Mouse (Mus musculus): ENCODE results near the gene Fam53a. TPM values are rescaled to one million over a fixed set of nuclear protein-coding genes. Genes with fewer than 3 reads are reported as not detected.

The Fam53a gene
- polyA plus RNA-seq, 1 experiment from 2014 or later, result 79.9 TPM

DNA sequence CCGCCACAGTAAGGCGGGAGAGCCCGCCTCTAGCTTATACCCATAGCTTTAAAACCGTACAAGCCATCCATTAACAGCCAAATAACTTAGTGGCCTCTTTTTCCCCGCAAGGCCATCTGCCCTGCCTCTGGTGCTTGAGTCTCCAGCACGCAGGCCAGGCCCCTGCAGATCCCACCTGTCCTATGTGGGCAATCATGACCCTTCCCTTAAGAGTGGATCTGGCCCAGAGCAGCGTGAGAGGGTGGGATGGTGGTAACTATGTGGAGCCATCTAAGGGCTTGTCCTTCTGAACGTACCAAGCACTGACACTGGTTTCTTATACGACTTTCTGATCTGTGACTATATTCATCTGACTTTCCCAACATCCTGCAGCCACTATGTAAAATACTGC is 23.3 kb upstream of the Fam53a start:
- no peaks in the 10 kb centered on the region for H3K9me3 ChIP-seq
- H3K36me3 ChIP-seq (replicated peaks), result peaks cover 57% of the 10 kb centered on the region
- WGBS, result 5% methylated on average over 9 of the region's 9 CpGs
- no peaks in the 10 kb centered on the region for H3K27me3 ChIP-seq (replicated peaks; ENCODE audit: low read depth, poor library complexity, severe bottlenecking)
- peak overlapping the region; percentile 99 for H3K27ac ChIP-seq (replicated peaks)
- DNase-seq (ENCODE audit: low spot score), result no peak
- peaks cover 49% of the 10 kb centered on the region for H3K4me1 ChIP-seq
- peak overlapping the region; percentile 85 for H3K4me3 ChIP-seq

DNA sequence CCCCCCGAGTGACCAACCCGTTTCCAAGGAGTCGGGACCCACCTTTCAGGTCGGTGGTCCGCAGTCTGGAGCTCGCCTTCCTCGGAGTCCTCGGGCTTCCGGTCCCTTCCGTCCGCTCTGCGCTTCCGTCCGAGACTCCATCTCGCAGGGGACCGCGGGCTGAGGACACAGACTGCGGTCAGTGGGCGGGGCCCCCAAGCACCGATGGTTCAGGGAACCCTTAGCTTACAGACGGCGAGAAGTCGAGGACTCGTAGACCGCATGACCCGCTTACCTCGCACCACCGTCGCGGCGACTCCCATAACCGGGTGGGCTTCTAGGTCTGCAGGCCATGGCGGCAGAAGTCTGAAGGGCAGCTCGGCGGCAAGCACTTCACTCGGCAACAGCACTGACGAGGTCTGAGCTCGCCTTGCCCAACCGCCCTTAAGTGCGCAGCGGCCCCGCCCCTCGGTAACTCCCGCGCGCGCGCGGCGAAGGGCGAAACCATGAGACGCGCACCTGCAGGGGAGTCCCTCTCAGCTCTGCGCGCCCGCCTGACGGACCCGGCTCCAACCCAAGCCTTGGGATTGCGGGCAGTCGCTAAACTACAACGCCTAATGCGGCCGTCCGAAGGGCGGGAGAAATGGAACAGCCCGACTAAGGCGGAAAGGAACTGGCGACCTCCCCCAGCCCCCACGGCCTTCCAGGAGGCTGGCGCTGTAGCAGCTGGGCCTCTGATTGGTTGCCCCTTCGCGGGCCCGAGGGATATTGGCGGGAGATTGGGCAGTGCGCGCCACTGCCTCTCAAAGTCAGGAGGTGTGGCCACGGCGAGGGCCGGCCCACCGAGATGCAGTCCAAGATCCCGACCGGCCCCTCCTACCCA is 22.7 kb upstream of the Fam53a start, which contains the start of gene Slbp:
Slbp (minus strand) TSS at position 654 of the 862 bp plus-strand sequence.
- peak within 1 kb of the TSS; percentile 85 for H3K4me3 ChIP-seq
- DNase-seq (ENCODE audit: low spot score), result peak; percentile 98
- peaks cover 63% of the 10 kb centered on the region for H3K36me3 ChIP-seq (replicated peaks)
- no peaks in the 10 kb centered on the region for H3K9me3 ChIP-seq
- WGBS, result under 1% methylated on average over 82 of the region's 82 CpGs
- H3K4me1 ChIP-seq, result peaks cover 47% of the 10 kb centered on the region
- H3K27me3 ChIP-seq (replicated peaks; ENCODE audit: low read depth, poor library complexity, severe bottlenecking), result no peaks in the 10 kb centered on the region
- peak within 1 kb of the TSS; percentile 99 for H3K27ac ChIP-seq (replicated peaks)

DNA sequence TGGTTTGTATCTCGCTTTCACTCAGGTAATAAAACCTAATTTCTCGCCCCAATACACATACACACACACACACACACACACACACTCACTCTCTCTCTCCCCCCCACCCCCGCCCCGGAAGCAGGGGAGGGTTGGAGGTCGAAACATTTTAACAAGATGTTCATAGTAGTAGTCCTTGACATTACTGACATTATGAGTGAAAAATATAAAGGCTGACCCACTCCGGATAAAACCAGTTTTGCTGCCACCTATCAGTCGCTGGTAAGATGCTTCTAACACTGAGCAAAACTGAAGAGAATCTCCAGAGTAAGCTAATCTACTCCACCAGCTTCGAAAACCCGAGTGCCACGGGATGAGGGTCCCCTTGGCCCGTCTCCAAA is 22.1 kb upstream of the Fam53a start:
- peak overlapping the region; percentile 85 for H3K4me3 ChIP-seq
- H3K27me3 ChIP-seq (replicated peaks; ENCODE audit: low read depth, poor library complexity, severe bottlenecking), result no peaks in the 10 kb centered on the region
- no peaks in the 10 kb centered on the region for H3K9me3 ChIP-seq
- H3K4me1 ChIP-seq, result peaks cover 41% of the 10 kb centered on the region
- under 1% methylated on average over 11 of the region's 11 CpGs for WGBS
- H3K36me3 ChIP-seq (replicated peaks), result peaks cover 69% of the 10 kb centered on the region
- H3K27ac ChIP-seq (replicated peaks), result peak overlapping the region; percentile 99
- DNase-seq (ENCODE audit: low spot score), result no peak

DNA sequence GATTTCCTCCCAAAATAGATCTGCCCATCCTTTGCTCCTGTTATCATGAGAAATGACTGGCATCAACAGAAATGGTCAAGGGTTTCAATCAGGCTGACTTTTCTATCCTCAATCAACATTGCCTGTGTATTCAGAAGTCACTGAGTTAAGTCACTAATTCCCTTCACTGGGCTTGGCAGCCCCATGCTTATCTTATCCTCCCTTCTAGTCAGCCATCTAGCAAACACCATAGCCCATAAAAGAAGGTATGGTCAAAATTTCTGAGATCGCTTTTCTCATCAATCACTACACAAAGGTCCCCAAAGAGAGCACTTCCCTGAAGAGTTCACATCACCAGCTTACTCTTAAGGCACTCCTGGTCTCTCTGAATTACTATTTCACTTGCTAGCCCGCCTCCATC is 21.6 kb upstream of the Fam53a start:
- H3K27ac ChIP-seq (replicated peaks), result peak overlapping the region; percentile 99
- H3K36me3 ChIP-seq (replicated peaks), result peaks cover 75% of the 10 kb centered on the region

DNA sequence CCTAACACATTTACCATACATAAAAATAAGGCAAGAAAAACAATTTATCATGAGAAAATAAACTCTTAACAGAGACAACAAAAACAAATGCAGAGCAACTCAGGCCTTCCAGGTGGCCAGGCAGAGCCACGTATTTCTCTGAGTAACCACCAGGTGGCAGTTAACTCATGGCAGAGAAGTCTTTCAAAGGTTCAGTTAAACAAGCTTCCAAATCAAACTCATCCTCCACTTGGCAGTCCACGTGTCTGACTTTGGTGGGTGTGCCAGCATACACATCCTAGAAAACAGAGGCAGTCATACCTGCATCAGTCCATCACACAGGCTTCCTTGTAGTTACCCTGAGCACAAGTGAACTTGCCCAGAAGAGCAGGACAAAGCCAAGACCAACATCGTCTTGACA is 11.2 kb upstream of the Fam53a start:
- Histone ChIP-seq H3K27ac (replicated peaks) (no peak overlapping the region), H3K27me3 (replicated peaks; ENCODE audit: low read depth, poor library complexity, severe bottlenecking) (no peaks in the 10 kb centered on the region), H3K4me3 (no peak overlapping the region), H3K9me3 (no peaks in the 10 kb centered on the region), H3K4me1 (no peaks in the 10 kb centered on the region), H3K36me3 (replicated peaks) (peaks cover 94% of the 10 kb centered on the region)
- WGBS, result 49% methylated on average over 3 of the region's 3 CpGs
- DNase-seq (ENCODE audit: low spot score), result peak; percentile 41

More for the DNA sequence above, 21.6 kb upstream of the Fam53a start:
- Histone ChIP-seq H3K9me3 (no peaks in the 10 kb centered on the region), H3K4me3 (peak overlapping the region; percentile 85), H3K27me3 (replicated peaks; ENCODE audit: low read depth, poor library complexity, severe bottlenecking) (no peaks in the 10 kb centered on the region), H3K4me1 (peaks cover 36% of the 10 kb centered on the region)
- WGBS, result 22% methylated on average over 2 of the region's 2 CpGs
- DNase-seq (ENCODE audit: low spot score), result no peak

GRCm38 (mm10) chr5:33638826-33639225 is 9.4 kb upstream of the Fam53a start:
- no peaks in the 10 kb centered on the region for H3K27me3 ChIP-seq (replicated peaks; ENCODE audit: low read depth, poor library complexity, severe bottlenecking)
- no peaks in the 10 kb centered on the region for H3K9me3 ChIP-seq
- peaks cover 92% of the 10 kb centered on the region for H3K36me3 ChIP-seq (replicated peaks)
- H3K4me1 ChIP-seq, result no peaks in the 10 kb centered on the region
- H3K4me3 ChIP-seq, result no peak overlapping the region
- no peak overlapping the region for H3K27ac ChIP-seq (replicated peaks)
- WGBS, result 77% methylated on average over 4 of the region's 4 CpGs
- DNase-seq (ENCODE audit: low spot score), result no peak

DNA sequence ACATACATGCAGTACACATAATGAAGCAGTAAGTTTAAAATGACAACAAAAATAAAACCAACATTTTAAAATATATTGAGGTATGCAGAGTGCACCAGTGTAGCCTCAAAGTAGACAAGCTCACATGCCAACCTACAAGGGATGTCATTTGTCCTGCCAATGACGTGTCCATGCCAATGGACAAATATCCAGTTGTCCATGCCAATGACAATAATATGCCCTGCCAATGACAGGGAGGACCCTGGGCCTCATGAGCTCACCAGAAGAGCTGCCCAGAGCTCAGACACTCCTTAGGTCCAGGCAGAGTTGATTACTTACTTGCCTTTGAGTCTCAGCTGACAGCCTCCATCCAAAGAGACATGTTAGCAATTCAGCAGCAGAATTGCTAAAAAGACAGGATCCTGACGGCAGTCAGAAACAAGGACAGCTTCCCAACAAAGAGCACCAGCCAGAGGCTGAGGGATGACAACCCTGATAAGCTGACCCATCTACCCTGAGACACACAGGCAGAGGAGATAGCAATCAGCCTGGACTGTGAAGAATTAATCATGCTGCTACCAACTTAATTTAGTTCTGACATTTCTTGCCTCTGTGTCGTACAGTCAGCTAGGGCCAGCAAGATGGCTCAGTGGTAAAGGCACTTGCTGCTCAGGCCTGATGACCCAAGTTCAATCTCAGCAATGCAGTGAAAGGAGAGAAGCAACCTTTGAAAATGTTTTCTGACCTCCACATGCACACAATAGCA is 8.3 kb upstream of the Fam53a start:
- Histone ChIP-seq H3K36me3 (replicated peaks) (peaks cover 82% of the 10 kb centered on the region), H3K27me3 (replicated peaks; ENCODE audit: low read depth, poor library complexity, severe bottlenecking) (no peaks in the 10 kb centered on the region), H3K4me1 (no peaks in the 10 kb centered on the region), H3K4me3 (no peak overlapping the region), H3K9me3 (no peaks in the 10 kb centered on the region), H3K27ac (replicated peaks) (no peak overlapping the region)
- DNase-seq (ENCODE audit: low spot score), result no peak
- 87% methylated on average over 3 of the region's 3 CpGs for WGBS

DNA sequence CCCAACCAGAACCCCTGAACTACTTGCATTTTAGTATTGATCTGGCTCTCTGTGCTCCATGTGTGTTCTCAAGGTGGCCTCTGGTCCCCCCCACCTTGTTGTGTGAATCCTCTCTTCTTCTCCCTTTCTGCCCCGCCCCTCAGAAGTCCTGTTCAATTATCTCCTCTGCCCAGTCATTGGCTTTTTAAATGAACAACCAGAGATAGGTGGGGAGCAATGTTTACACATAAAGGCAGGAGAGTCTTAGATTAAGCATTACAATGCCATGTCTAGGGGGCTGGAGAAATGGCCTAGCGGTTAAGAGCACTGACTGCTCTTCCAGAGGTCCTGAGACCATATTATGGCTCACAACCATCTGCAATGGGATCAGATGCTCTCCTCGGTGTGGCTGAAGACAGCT is 5.9 kb upstream of the Fam53a start:
- no peak for DNase-seq (ENCODE audit: low spot score)
- H3K9me3 ChIP-seq, result no peaks in the 10 kb centered on the region
- peaks cover 8% of the 10 kb centered on the region for H3K4me1 ChIP-seq
- WGBS, result 87% methylated on average over 3 of the region's 3 CpGs
- H3K27me3 ChIP-seq (replicated peaks; ENCODE audit: low read depth, poor library complexity, severe bottlenecking), result no peaks in the 10 kb centered on the region
- peaks cover 58% of the 10 kb centered on the region for H3K36me3 ChIP-seq (replicated peaks)
- H3K4me3 ChIP-seq, result no peak overlapping the region
- no peak overlapping the region for H3K27ac ChIP-seq (replicated peaks)

DNA sequence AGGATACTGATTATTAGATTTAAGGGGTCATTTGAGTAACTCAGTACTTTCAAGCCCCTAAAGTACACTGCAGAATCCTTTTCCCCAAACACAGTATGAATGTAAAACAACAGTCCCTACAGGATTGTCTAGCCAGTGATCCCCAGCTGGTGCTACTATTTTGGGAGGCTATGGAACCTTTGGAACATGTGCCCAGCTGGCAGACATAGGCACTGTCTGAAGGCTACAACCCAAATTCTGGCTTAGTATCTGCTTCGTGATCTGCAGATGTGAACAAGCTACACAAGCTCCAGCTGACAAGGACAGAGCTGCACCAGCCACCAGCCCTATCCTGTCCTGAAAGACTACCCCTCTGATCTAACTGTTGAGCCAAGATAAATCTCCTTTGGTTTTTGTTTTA is 3.1 kb upstream of the Fam53a start:
- Histone ChIP-seq H3K36me3 (replicated peaks) (peaks cover 33% of the 10 kb centered on the region), H3K27ac (replicated peaks) (no peak overlapping the region), H3K27me3 (replicated peaks; ENCODE audit: low read depth, poor library complexity, severe bottlenecking) (no peaks in the 10 kb centered on the region), H3K4me3 (no peak overlapping the region), H3K9me3 (no peaks in the 10 kb centered on the region), H3K4me1 (peaks cover 30% of the 10 kb centered on the region)
- WGBS, result 91% methylated on average over 1 of the region's 1 CpGs
- no peak for DNase-seq (ENCODE audit: low spot score)

- Histone ChIP-seq H3K36me3 (replicated peaks) (peaks cover 19% of the 10 kb centered on the region), H3K4me3 (peak overlapping the region; percentile 92), H3K27me3 (replicated peaks; ENCODE audit: low read depth, poor library complexity, severe bottlenecking) (no peaks in the 10 kb centered on the region), H3K27ac (replicated peaks) (peak overlapping the region; percentile 94; the same call in 1 of the 2 replicates), H3K4me1 (peaks cover 30% of the 10 kb centered on the region), H3K9me3 (no peaks in the 10 kb centered on the region)
- 62% methylated on average over 4 of the region's 4 CpGs for WGBS
- DNase-seq (ENCODE audit: low spot score), result no peak
These were observed 1.2 kb upstream of the Fam53a start for GRCm38 (mm10) chr5:33630615-33631014.

DNA sequence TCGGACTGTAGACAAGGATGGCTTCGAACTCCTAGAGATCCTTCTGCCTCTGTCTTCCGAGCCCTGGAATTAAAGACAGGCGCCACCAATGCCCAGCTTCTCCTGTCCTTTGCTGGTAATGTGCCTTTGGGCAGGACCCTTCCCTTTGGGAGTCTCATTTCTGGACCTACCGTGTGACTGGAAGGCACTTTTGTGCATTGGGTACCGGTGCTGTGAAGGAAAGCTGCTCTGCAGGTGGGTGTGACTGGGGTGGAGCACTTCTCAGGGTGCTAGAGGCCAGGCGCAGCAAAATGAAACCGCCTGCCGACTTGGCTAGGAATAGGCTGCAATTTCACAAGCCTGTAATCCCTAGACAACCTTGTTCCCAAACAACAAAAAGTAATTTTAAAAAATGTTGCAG is 626 bp upstream of the Fam53a start:
- Histone ChIP-seq H3K4me1 (peaks cover 30% of the 10 kb centered on the region), H3K27me3 (replicated peaks; ENCODE audit: low read depth, poor library complexity, severe bottlenecking) (no peaks in the 10 kb centered on the region), H3K36me3 (replicated peaks) (peaks cover 19% of the 10 kb centered on the region), H3K9me3 (no peaks in the 10 kb centered on the region), H3K4me3 (peak overlapping the region; percentile 92), H3K27ac (replicated peaks) (peak overlapping the region; percentile 94)
- no peak for DNase-seq (ENCODE audit: low spot score)
- WGBS, result 7% methylated on average over 9 of the region's 9 CpGs

DNA sequence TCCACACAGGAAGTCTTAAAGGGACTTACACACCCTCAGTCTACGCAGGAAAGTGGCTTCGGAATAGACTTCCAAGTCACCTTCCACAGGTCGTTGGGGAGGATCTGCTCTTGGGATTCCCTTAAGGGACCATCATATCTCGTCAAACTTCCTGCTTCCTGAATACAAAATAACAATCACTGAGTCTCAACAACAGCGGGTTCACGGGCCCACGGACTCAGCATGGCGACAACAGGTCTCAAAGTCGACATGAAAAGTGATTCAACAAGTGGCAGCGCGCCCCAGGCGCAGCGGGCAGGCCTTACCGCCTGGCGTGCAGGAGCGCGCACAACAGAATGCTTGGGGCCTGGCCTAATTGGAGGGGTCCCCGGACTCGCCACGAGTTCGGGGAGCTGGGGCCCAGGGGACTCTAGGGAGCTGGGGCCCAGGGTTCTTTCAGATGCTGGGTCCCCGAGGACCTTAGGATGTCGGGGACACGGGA is 575 bp downstream of the Fam53a start:
- no peaks in the 10 kb centered on the region for H3K27me3 ChIP-seq (replicated peaks; ENCODE audit: low read depth, poor library complexity, severe bottlenecking)
- no peaks in the 10 kb centered on the region for H3K9me3 ChIP-seq
- peak overlapping the region; percentile 94 for H3K27ac ChIP-seq (replicated peaks)
- H3K36me3 ChIP-seq (replicated peaks), result peaks cover 16% of the 10 kb centered on the region
- peak overlapping the region; percentile 92 for H3K4me3 ChIP-seq
- DNase-seq (ENCODE audit: low spot score), result peak; percentile 78
- under 1% methylated on average over 24 of the region's 24 CpGs for WGBS
- H3K4me1 ChIP-seq, result peaks cover 30% of the 10 kb centered on the region
